Mouse (Mus musculus) skeletal muscle tissue, adult 2 months (tissue): ENCODE measurements at regions not wholly inside any gene's neighbourhood (a gene's known extent, or its start where the extent isn't known, plus 50 kb on each side); places are given as distances from the start of the nearest gene placed in this dataset.

Experiments used
- DNase-seq: peaks from one replicate; pipeline ENCODE4 v3.0.0-alpha.2; 2012; ENCODE audit warnings: low read depth, low spot score

DNA sequence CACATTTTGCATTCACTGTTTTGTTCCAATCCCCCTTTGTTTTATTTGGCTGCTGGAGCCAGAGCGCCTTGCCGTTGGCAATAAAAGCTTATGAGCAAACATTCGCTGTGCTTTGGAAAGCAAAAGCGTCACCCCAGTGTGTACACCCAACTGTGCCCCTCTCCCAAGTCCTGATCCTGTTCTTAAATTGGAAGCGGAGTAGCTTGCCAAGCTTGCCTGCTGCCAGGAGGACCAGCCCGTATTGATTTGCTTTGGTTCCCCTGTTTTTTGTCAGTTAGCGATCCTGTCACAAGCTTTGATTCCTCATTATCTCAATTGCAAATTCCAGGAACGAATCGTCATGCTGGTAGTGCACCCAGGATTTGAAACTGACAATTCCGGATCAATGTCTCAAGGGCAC, 917.5 kb downstream of the Olfm4 start:
- DNase-seq = peak; percentile 25

DNA sequence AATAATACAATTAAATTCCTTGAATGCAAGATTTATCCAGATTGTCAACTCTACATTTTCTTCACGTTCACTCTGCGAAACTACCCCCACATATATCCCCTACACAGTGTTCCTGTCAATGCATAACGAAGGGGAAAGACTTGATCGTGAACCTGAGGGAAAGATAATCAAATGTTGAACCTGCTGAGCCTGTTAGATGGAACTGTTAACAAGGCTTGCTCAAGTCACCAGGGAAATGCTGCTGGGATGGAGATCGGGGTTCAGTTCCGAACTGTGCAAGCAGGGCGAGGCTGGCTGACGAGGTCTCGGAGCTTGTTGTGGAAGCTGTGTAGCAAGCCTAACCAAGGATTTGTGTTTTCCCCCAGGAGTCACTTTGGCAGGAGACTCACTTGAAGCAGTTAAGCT, 917.9 kb downstream of the Olfm4 start:
- peak; percentile 34 for DNase-seq

DNA sequence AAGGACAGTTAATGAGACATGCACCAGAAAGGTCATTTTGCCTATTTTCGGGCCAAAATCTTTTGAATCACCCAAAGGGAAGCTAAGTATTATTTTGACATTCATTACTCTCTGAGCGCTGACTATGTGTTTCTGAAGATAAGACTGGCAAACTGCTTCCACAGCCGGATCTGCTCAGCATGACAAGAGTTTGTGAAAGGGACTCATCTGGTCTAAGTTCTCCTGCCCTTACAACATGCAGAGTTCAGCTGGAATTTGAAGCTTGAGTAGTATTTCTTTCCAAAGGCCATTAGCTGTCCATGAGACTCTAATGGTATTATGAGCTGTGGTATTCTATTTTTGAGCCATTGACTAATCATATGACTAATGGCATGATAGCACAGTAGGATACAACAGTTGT, 932.1 kb downstream of the Olfm4 start:
- no peak for DNase-seq

DNA sequence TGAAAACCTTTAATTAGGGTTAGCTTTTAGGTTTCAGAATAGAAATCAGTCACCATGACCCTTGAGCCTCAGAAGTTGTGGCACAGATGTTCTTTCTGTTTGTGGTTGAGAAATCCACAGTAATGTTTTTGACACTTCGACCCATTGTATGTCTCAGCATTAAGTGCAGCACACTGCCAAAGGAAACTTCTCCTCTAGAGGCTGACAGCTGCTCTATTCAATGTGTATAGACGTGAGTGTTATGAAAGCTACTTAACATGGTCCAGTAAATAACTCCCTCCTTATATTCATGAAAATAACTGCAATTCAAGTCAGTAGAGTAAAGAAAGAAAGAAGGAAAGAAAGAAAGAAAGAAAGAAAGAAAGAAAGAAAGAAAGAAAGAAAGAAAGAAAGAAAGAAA, 939.9 kb downstream of the Olfm4 start:
- no peak for DNase-seq

DNA sequence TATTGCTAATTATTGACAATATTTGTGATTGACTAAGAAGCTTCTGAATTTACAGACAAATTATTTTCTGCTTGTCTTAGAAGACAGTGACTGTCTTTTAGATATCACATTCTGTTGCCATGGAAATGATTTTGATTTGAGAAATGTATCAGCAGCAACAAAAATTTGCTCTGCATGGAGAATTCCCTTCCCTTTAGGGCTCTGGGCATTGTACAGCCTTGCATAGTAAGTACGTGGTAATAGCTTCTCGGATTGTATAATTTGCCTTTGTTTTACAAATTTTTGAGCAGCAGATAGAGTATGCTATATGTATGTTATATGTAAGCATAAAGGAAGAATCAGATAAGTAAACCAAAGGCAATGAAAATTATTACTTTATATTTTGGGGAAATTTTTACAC, 976.1 kb downstream of the Olfm4 start:
- DNase-seq = no peak

DNA sequence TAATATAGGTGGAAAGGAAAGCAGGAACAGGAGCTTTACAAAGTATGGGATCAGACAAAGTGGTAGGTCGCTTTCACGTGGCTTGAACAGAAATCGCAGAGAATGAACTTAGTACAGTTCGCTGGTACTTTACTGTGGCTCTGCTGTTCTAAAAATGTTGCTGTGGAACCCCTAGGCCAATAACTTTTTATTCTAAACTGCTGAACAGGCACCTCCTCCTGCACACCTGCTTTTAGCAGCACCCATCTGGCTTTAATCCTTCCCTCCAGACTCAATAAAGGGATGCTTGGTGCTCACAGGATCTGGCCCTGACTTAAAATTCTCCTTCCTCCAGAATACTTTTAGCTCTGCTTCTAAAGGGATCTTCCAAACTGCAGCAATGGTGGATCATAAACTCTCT, 991.9 kb downstream of the Olfm4 start:
- DNase-seq = no peak

DNA sequence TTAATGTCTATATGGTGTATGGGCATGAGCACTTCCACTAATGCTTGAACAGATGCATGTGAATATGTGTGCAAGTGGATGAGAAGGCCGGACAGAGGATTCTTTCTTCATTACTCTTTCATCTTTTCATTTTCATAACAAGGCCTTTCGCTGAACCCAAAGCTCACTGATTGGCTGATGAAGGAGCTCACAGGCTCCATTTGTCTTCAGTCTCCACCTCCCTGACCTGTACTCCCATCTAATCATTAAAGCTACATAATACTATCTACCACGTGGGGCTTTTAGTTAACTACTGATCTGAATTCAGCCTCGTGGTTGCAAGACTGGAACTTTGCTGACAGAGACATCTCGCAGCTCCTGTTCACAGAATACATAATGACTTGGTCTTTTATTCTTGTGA, 992.8 kb downstream of the Olfm4 start:
- DNase-seq = no peak

DNA sequence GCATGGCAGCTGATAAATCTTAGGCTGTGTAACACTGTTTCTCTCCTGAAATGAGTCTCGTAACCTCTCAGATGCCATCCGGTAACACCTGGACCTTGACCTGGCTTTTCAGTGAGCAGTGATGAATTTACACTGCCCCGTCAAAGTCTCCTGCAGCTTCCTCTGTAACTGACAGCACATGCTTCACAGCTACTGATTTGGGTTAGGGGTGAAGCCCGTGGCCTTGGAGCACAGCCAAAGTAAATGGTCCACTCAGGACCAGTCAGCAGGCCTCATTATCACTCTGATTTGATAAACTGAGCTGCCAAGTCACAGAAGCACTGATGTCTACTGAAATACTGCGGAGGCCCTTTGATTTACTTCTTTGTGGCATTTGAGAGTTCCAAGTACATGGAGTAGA, 995.6 kb downstream of the Olfm4 start:
- no peak for DNase-seq

DNA sequence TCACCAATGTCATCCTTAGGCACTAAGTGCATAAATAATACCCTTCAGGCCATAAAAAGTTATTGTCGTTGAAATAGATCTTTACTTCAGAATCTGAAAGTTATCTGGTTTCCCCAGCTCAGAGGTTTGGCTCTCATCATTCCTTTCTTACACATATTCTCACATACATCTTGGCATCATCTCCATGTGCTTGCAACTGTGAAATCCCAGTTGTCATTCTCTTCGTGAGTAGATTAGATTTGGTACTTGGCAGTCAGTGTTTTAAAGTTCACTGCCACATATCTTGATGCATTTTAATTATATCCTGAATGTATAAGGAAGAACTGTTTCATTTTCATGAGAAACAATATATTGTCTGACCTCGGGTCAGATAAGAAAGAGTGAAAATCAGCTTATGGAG, 1006.3 kb downstream of the Olfm4 start:
- DNase-seq = no peak

DNA sequence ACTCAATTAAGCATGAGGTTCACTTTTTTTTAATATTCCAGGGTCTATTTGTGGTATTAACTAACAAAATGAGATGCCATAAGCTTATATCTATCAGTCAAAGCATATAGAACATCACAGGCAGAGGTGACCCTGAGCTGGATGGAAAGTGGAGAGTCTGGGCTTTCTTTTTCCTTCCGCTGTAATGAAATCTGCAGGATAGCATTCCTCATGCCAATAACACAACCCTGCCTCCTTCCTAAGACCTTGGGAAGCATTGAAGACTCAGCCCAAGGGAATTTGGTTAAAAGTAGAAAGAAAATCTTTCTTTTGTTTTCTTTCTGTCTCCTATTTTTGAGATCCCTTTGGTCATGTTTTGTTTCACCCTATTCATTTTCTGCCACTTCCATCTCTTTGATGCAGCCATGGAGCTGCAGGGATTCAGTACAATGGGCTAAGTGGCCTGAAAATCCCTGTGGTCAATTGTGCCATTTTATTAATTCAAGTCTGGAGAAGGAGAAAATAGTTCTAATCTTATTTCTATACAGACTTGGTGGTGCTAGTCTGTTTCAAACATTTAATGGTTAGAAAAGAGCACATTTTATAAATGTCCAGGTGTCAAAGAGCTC, 1006.9 kb downstream of the Olfm4 start:
- no peak for DNase-seq

DNA sequence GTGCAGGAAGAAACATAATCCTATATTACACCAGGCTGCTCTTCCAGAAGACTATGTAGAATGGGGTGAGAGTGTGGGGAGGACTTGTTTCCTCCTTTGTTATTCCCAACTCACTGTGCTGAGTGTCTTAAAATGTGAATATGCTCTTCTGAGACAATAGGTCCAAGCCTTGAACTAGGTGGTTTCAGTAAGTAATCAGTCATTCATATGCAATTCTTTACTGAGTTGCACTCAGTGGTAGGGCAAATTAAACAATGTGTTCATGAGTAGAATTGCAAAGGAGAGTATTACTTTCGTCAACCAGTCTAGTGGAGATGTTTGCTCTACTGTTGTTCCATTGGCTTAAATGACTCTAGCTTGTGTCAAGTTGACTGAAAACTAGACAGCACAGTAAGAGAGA, 1015.1 kb downstream of the Olfm4 start:
- no peak for DNase-seq

DNA sequence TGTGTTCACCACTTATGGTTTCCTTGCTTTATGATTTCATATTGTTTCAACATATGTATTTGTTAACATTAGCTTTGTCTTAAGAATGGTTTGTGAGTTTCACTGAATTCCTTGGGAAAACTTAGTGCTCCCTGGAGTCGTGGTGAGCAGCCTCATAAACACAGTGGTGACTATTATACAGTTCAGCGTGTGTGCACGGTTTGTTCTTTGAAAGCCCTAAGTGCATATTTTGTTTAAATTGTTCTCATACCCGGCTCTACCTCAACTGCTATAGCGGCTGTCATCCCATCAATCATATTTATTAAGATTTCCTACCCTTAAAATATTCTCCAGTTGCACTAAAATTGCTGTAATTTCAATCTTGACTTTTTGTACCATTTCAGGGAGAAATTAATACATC, 1029.3 kb downstream of the Olfm4 start:
- DNase-seq = no peak

DNA sequence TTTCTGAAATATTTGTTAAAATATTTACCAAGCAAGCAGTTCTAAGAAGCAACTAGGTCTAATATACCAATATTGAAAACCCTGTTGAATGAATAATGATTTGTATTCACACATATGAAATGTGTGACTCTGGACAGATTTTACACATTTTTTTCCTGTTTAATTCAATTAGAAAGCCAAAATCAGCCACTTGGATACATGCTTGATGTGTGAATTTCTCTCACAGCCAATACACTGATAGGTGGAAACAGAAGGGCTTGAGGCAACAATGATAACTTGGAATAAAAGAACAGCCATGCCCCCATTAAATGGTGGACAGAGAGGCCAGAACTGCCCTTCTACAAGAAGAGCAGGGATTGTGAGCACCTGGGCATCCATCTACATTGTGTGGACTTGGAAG, 1047.6 kb downstream of the Olfm4 start:
- DNase-seq = no peak

DNA sequence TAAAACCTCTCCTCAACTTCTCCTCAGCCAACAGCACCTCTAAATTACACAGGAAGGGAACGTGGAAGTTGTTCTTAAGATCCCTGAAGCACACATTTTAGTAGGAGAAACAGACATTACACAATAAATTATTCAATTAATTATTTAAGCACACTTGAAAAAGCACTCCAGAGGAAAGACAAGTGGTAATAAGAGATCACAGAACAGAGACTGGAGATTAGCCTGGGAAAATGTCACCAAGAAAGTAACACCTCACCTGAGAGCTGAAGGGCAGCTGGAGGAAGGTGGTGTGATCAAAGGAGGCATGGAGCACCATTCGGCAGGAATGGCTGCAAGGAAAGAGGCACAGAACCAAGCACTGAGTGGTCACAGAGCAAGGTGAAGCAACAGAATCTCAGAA, 1053.8 kb downstream of the Olfm4 start:
- DNase-seq = no peak

DNA sequence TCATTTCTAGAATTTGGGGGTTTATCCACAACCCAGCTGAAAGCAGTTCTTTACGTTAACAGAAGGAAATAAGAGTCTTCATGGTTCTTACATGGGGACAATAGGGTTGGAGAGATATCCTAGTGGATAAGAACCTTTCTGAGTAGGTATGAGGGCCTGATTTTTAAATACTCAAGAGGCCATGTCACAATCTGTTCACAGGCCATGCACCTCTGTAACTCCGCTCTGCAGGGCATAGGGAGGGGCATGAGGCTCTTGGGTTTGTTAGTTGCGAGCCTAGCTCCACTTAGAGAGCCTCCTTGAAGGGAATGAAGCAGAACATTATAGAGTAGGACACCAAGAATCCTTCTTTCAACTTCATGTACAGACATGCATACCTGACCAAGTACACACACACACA, 1054.2 kb downstream of the Olfm4 start:
- DNase-seq = no peak
